Comparison of ENCODE assay signal across 24 mouse cellular contexts in the genomic region with DNA sequence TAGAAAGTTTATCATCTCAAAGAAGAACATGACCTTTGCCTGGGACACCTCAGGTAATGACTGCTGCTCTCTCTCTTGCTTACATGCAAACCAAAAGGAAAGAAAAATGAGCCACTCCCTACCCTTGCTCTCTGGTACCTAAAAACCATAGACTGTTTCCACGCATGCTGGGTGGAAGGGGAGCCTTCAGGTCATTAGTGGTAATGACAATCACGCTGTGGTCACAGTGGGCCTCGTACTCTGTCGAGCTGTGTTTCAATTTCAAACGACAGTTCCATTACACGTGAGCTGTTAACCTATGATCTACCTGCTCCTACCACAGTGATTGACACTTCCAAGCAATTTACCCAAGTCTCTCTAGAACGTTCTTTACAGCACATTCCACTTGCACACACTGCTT. TPM values are rescaled to one million over a fixed set of nuclear protein-coding genes. Genes with fewer than 3 reads are reported as not detected.
DNase-seq lines count a peak whose midpoint lies in the region; ATAC-seq and TF ChIP-seq lines count a peak whose summit lies in the region.
"Had no signal": no experiment of that assay in that cellular context is flagged by ENCODE, and none has a peak within 500 bp of the region (broad histone marks: within the 10 kb centered on the region; RNA-seq: fewer than 3 reads in every experiment).

No protein-coding gene starts in this region.

- no peaks in the 10 kb centered on the region for H3K9me3 ChIP-seq in intestine, embryonic 16.5 days (ENCODE audit: control insufficient read depth, low read length)
- H3K9me3 ChIP-seq in intestine, embryonic 15.5 days, result no peaks in the 10 kb centered on the region
- H3K9me3 ChIP-seq: embryonic facial prominence, embryonic 12.5 days; embryonic facial prominence, embryonic 15.5 days; heart, embryonic 10.5 days; heart, embryonic 13.5 days had no signal

- no peak overlapping the region for H3K4me2 ChIP-seq in intestine, embryonic 16.5 days (ENCODE audit: low read depth, low read length)
- H3K4me2 ChIP-seq in intestine, embryonic 15.5 days (replicated peaks), result no peak overlapping the region
- H3K4me2 ChIP-seq: embryonic facial prominence, embryonic 12.5 days; embryonic facial prominence, embryonic 15.5 days; heart, embryonic 13.5 days; hindbrain, embryonic 14.5 days had no signal

- H3K4me1 ChIP-seq in intestine, embryonic 16.5 days (ENCODE audit: control insufficient read depth, insufficient read depth, low read length), result peaks cover 11% of the 10 kb centered on the region; the same call in 1 of the 2 replicates
- peaks cover 15% of the 10 kb centered on the region for H3K4me1 ChIP-seq in intestine, embryonic 15.5 days (replicated peaks)
- peaks cover 26% of the 10 kb centered on the region for H3K4me1 ChIP-seq in small intestine, adult 2 months (ENCODE audit: control insufficient read depth, insufficient read depth, insufficient read length, low read length)

- TF ChIP-seq CTCF in small intestine, adult 2 months (IDR thresholded peaks at IDR 0.05; ENCODE audit: extremely low read depth, insufficient read length, insufficient replicate concordance, low read depth, low read length), result no peak

- no peak overlapping the region for H3K27ac ChIP-seq in intestine, embryonic 16.5 days (ENCODE audit: low read length)
- no peak overlapping the region for H3K27ac ChIP-seq in intestine, embryonic 15.5 days
- peak overlapping the region; percentile 80 for H3K27ac ChIP-seq in small intestine, adult 2 months (ENCODE audit: insufficient read depth, low read depth, low read length)
- H3K27ac ChIP-seq: embryonic facial prominence, embryonic 12.5 days; embryonic facial prominence, embryonic 15.5 days; heart, adult 2 months; heart, embryonic 13.5 days; hindbrain, embryonic 14.5 days had no signal

- no peak for TF ChIP-seq POLR2A in small intestine, adult 2 months (IDR thresholded peaks at IDR 0.05; ENCODE audit: low read depth, low read length)

- H3K36me3 ChIP-seq in intestine, embryonic 16.5 days (ENCODE audit: control insufficient read depth, insufficient read depth, low read length), result no peaks in the 10 kb centered on the region
- H3K36me3 ChIP-seq in intestine, embryonic 15.5 days, result no peaks in the 10 kb centered on the region
- H3K36me3 ChIP-seq in small intestine, adult 2 months (ENCODE audit: control insufficient read depth, insufficient read depth, low read length), result peaks cover 29% of the 10 kb centered on the region
- H3K36me3 ChIP-seq: embryonic facial prominence, embryonic 12.5 days; embryonic facial prominence, embryonic 15.5 days had no signal

- DNase-seq in induced T-regulatory cell, adult 2 months (ENCODE audit: low read depth), result peak; percentile 75
- no peak for DNase-seq in cerebellum, postnatal 25 days
- DNase-seq in adrenal gland, postnatal 10 days, result no peak
- no peak for DNase-seq in adrenal gland, adult 18-20 months (ENCODE audit: low spot score in 2 of 2)
- DNase-seq: adrenal gland, adult 2 months; adrenal gland, postnatal 36 days; cerebellum, adult 18-20 months; cerebellum, adult 9-10 months; cerebellum, postnatal 14 days; gastrocnemius, postnatal 25 days; heart, adult 2 months; heart, postnatal 14 days; heart, postnatal 4 days; kidney, adult 11 months; kidney, adult 8-10 months had no signal

- peak; percentile 16; the same call in 1 of the 2 replicates for ATAC-seq in intestine, embryonic 16.5 days
- ATAC-seq in intestine, embryonic 15.5 days, result no peak
- ATAC-seq: forebrain, embryonic 14.5 days had no signal

- H3K27me3 ChIP-seq in intestine, embryonic 16.5 days (replicated peaks; ENCODE audit: control insufficient read depth, insufficient read depth, low read length), result peaks cover 14% of the 10 kb centered on the region
- H3K27me3 ChIP-seq in intestine, embryonic 15.5 days (replicated peaks), result peaks cover 9% of the 10 kb centered on the region
- no peaks in the 10 kb centered on the region for H3K27me3 ChIP-seq in small intestine, adult 2 months (ENCODE audit: control insufficient read depth, insufficient read depth, low read length)

- H3K9ac ChIP-seq in intestine, embryonic 16.5 days (ENCODE audit: low read depth, low read length), result no peak overlapping the region
- H3K9ac ChIP-seq in intestine, embryonic 15.5 days, result no peak overlapping the region
- H3K9ac ChIP-seq: embryonic facial prominence, embryonic 12.5 days; embryonic facial prominence, embryonic 15.5 days; heart, embryonic 13.5 days; hindbrain, embryonic 14.5 days had no signal

- no peak overlapping the region for H3K4me3 ChIP-seq in intestine, embryonic 16.5 days (ENCODE audit: low read length)
- H3K4me3 ChIP-seq in intestine, embryonic 15.5 days (replicated peaks), result no peak overlapping the region
- H3K4me3 ChIP-seq in small intestine, adult 2 months (ENCODE audit: low read depth, low read length), result no peak overlapping the region
- H3K4me3 ChIP-seq: embryonic facial prominence, embryonic 12.5 days; embryonic facial prominence, embryonic 15.5 days; heart, adult 2 months; heart, embryonic 10.5 days; heart, embryonic 13.5 days had no signal

- 57% methylated on average over 7 of the region's 7 CpGs for WGBS in intestine, embryonic 16.5 days
- 70% methylated on average over 7 of the region's 7 CpGs for WGBS in intestine, embryonic 15.5 days
- 36% methylated on average over 7 of the region's 7 CpGs for WGBS in small intestine, adult 2 months

RNA-seq across cellular contexts. Expression of a gene that starts 5.0 kb away (rescaled TPM):
- polyA plus RNA-seq in intestine, embryonic 16.5 days (2015; fragmentation: Nextera tagmentation; extraction: Ambion mirVana), result 6.4 and 6.6 TPM in 2 replicates
- 4.9 and 5.3 TPM in 2 replicates for polyA plus RNA-seq in intestine, embryonic 15.5 days (2015; fragmentation: Nextera tagmentation; extraction: Ambion mirVana)
- 103 and 283 TPM in 2 replicates for polyA plus RNA-seq in small intestine, adult 2 months (2012; rRNA removed)
- 10 to 100 TPM in 1 of 2 experiments, 1 to 10 TPM in 1; 5.8 to 25.4 TPM for total RNA-seq in adrenal gland, postnatal 10 days (2021)
- total RNA-seq in adrenal gland, adult 18-20 months (2021), result 1 to 10 TPM; 2.9 to 4.3 TPM

Comparison
In these comparisons a context has a peak if more than half of its experiments do, and no peak if none do; other contexts are left out.
1. RNA of a gene that starts 5.0 kb away (polyA plus RNA-seq): 103 to 283 TPM in small intestine, adult 2 months; 6.4 to 6.6 TPM in intestine, embryonic 16.5 days and 4.9 to 5.3 TPM in intestine, embryonic 15.5 days; every median in the first group is over 10 times any median in the second.